Mouse (Mus musculus) mature B cell (primary cell): ENCODE results near the gene Fkbp15.

ENCODE experiments used
- in situ Hi-C: fragments of 300-500 bp; cut with MboI; formaldehyde crosslinking; loops from 2 replicates; pipeline ENCODE4 v1.14.3; 2019

The Fkbp15 gene

DNA sequence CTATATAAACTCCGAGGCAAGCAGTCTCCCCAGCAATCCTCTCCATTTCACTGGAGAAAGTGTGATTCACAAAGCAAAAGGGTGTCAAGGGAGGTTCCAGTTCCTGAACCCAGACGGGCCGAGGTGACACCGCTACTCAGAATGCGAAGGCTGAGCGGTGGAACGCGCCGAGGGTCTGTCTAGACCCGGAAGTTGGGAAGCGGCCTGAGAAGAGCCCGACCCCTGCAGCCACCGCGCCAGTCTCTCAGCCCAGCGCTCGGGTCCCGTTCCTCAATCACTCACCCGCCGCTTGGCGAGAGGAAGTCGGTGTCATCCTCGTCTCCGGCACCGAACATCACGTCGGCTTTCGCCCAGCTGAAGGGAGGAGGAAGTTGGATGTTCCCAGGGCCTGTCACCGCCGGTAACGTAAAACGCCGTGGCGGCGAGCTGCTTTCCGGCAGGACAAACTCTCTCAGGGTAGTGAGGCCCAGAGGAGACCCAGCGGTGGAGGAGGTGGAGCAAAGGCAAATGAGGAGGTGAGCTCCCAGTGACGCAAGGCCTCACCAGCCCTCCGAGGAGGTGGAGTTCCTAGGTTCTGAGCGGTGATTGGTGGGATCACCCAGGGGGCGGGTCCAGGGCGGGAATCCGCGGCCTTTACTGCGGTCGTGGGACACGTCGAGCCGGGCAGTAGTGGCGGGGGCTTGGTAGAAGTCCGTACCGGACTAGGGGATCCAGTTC lies at the start of gene Fkbp15, which contains the start of gene Slc31a1:
Gene Fkbp15, minus strand, starts transcription at position 461 of the 717 bp plus-strand sequence.
Gene Slc31a1, plus strand, starts transcription at position 640 of the 717 bp plus-strand sequence.
- in situ Hi-C loops, result no loop called here

DNA sequence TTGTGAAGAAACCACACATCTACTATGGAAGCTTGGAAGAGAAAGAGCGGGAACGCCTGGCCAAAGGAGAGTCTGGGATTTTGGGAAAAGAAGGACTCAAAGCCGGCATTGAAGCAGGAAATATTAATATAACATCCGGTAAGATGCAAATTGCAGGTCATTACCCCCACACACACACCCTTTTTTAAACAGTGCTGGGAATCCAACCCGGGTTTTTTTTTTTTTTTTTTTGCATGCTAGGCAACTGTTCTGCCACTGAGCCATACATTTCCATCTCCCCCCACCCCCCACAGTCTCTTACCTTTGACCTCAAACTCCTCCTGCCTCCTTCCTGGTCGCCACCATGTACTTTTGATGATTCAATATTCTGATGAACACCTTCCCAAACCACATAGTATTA lies 49.3 kb upstream of the Fkbp15 start:
- in situ Hi-C loops, result no loop called here

DNA sequence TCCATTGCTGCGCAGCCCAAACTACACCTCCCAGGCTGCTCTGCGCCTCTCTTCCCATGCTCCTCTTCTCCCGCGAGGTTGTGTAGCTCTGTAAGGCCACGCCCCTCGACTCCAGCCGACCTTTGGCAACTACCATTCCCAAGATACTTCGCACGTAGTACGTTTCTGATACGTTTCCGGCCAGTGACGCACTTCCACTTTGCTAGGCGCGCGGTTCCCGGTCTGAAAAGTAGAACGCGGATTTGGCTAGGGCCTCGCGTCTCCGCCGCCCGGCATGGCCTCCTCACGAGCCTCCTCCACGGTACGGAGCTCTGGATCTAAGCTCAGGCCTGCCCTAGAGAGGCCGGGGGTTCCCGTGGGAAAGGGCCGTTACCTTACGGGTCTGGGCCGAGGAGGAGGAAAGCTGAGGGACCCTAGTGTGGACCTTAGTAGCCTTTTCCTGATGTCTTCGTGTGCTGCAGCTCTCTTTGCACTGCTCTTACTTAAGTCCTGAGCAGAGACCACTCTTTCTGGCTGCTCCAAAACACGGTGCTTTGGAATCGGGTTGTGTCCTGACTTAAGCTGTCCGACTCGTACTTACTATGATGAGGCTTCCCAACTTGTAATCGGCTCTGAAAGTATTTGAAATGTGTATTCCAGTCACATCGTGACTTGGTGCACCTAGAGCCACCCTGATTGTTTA lies 48.4 kb upstream of the Fkbp15 start, which contains the start of the genes Cdc26 and Prpf4:
Gene Cdc26, minus strand, starts transcription at position 42 of the 682 bp plus-strand sequence.
Gene Prpf4, plus strand, starts transcription at position 197 of the 682 bp plus-strand sequence.
- in situ Hi-C loops, result no loop called here

DNA sequence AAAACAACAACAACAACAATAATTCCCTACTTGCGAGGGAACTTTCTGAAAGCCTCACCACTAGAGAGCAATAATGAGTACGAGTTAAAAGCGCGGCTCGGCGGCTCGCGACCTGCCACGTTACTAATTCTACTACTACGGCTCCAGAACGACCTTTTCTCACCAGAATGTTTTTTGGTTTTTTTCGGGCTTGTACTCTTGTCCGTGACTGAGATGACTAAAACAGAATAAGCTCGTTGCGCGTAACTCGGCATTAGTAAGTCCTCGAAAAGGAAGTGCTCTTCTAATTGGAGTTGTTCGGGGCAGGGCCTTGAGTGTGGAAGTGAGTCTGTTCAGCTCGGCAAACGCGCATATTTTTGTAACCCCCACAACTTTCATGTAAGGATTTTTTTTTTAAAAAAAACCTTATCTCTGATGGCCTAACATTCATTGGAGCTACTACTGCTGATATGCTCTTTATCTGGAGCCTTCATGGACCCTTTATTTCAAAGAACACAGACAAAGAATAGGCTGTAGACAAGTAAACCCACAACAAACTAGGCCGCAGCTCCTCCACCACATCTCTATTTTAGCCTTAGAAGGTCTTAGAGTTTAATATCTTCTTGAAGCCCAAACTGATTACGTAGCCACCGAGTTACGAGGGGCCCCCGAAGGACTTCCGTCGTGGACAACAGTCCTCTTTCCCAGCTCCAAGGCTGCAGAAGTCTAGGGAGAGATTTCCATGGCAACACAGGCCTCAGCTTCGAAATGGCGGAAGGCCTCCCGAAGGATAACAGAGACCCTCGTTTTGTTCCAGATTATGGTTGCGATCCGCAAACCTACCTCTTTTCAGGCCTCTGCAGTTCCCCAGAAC lies 47.6 kb upstream of the Fkbp15 start:
- in situ Hi-C loops, result no loop called here

DNA sequence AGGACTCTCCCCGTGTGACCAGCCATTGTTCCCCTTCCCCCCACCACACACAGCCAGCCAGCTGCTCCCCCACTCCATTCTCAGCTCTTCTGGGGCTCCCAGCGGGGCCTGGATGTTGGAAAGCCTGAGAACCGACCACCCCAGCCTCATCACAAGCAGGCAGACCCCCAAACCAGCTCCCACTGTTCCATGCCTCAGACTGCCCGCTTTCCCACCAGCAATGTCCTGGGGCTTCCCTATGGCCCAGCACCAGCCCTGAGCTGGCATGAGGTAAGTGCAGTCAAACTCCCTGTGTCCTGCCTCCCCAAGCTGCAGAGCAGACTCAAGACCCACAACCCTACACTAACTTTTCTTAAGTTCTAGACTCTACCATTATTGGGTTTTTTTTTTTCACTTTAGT lies 45.8 kb upstream of the Fkbp15 start:
- in situ Hi-C loops, result no loop called here

DNA sequence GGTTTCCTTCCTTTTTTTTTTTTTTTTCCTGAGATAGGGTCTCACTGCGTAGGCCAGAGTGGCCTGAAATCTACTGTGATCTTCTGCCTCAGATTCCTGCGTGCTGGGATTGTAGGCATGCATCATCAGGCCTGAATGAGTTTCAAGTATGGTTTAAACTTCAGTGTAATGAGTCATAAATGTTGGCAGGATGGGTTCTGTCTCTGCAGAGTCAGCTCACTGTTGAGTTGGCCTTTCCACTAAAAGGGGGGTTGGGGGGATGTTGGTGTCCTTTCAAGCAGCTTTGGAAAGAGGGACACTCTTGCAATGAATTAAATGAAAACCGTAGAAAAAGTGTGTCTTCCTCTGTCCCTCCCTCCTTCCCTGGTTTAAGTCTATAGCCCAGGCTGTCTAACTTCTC lies 38.6 kb upstream of the Fkbp15 start:
- in situ Hi-C loops, result no loop called here

DNA sequence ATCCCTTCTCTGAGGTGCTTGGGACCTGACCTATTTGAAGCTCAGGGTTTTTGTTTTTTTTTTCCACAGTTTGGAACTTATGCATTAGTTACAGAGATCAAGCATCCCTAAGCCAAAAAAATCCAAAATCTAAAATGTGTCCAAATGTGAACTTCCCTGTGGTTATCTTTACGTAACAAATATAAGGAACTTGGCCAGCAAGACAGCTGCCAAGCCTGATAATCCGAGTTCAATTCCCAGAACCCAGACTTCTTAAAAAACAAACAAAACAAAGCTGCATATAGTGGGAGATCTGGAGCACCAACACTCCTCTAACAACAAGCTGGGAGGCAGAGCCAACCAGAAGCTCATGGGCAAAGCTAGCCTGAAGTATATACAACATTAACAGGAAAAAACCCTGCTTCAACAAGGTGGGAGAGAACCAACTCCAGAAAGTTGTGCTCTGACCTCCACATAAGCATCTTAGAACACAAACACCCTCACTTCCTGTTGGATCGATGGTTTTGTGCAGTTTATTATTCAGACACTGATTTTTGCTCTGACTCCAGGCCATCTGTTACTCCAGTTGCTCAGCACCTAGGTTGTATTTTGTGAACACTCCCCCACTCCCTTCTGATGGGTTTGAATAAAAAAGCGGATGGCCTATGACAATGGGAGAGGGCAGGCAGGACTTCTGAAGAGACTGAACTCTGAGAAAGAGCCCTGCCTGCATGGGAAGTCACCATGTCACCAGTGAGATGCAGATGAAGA lies 37.4 kb upstream of the Fkbp15 start:
- in situ Hi-C loops, result no loop called here

DNA sequence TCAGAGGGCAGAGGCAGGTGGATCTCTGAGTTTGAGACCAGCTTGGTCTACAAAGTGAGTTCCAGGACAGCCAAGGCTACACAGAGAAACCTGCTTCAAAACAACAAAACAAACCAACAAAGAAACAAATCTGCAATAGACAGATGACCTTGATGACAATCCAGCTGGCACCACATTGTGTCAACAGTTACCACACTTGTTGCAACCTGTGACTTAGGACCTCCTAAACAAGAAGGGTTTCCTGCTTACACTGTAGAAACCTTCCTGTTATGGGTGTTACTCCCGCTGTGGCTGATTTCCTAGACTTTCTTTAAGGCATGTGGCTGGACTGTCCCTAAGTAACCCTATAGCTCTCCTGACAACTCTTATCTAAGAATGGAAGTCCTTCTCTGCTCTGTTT lies 35.5 kb upstream of the Fkbp15 start:
- in situ Hi-C loops, result no loop called here

DNA sequence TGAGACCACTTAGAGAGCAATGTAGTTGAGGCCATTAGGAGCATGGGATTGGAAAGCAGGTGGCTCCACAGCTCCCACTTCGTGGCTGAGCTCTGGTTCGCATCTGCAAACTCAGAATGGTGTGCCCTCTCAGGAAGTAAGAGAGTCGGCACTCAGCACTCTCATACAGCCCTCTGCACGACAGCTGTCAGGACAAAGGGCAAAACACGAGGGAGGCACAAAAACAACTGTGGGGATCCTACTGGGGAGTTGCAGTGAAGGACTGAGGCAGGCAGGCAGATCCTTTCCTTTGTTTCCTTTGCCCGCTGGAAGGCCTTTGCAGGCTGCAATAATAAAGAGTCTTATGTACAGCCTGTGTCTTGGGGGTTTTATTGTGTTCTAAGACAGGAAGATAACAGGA lies 33.1 kb upstream of the Fkbp15 start:
- in situ Hi-C loops, result no loop called here

DNA sequence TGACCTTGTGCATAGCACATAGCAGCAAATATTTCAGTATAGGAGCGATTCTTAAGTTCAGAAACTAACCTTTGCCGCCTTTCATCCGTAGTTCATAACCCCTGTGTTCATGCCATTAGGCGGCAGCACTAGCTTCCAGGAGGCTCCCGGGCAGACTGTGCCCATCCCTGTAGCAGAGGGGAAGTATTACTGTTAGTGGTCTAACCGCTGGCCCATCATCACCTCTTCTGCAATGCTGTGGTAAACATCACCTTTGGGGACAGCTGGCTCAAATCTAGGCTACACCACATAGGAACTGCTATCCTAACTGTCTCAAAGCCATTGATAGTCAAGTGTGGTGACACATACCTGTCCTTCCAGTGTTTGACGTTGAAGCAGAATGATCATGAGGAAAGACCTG lies 31.5 kb upstream of the Fkbp15 start:
- in situ Hi-C loops, result no loop called here

DNA sequence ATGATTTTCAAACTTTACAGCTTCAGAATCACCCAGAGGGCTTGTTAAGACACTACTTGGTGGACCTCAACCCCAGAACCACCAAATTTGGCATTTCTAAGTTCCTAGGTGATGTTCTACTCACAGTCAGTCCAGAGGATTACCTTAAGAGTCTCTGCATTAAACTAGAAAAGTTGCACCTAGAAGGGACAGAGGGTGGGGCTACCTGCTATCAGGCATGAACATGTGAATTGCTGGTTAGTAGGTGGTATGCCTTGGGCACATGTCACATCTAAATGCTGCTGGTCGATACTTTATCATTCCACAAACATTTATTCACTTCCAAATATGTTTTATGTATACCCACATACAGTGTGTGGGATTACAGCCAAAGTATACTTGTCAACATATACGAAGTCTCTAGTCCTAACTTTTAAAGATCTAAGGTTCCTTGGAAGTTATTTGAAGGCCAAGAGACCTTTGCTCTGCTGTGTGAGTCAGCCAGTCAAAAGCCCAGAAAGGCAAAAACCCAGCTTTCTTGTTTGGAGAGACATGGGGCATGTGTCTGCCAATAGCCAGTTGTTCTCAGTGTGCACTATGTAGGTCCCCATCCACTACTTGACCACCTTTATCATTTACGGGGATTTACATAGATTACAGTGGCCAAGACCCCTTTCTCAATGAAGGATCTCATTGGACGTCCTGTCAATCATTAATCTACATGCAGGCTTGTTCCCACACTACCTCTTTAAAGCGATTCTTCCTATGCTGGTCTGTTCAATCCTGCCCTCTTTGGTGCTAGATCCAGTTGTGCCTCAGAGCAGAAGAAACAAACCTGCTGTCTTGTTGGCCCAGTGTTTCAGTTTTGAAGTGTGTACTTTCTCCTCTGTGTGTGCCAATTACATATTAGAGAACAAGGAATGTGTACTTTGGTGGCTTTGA lies 29.5 kb upstream of the Fkbp15 start:
- in situ Hi-C loops, result no loop called here

DNA sequence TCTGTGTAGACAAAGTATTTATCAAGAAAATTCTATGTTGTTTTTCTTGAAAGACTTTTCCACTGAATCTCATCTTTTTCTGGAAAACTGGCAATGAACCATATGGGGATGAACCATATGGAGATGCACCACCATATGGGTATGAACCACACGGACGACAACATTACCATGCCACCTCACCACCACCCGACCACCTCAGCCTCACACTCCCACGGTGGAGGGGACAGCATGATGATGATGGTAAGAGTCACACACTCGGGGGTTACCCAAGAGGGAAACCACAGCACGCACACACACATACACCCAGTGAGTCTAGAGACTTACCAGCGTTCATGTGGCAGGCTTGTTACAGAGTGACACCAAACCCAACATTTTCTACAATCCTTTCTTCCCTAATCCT lies 25.1 kb upstream of the Fkbp15 start:
- in situ Hi-C loops, result no loop called here

DNA sequence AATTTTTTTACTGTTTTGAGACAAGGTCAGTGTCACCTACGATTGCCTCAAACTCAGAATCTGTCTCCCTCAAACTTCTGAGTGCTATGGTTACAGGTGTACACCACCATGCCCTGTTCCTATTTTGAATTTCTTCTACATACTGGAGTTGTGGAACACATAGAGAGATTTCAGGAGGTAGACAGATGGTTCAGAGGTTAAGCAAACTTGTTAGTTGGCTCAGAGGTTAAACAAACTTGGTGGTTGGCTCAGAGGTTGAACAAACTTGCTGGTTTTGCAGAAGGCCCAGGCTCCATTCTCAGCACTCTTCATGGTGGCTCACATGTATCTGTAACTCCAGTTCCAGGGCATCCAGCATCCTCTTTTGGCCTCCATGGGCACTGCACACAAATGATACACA lies 23.8 kb upstream of the Fkbp15 start:
- in situ Hi-C loops, result no loop called here

DNA sequence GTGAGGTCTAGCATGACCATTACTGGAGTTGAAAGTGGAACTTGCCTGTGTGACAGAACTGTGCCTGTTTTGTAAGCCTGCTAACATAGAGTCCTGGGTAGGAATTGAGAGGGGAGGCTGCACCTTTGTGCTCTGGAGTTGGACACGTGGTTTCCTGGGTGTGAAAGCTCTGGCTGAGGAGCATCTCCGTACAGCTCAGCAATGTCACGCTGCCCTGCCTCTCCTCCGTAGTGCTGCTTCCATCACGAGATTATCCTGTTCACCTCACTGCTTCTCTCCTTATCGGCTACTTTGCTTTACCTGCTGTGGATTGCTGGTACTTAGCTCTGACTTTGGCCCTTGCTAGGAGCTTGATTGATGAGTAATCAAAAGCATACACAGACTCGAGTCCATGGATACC lies 23.4 kb upstream of the Fkbp15 start:
- in situ Hi-C loops, result no loop called here

DNA sequence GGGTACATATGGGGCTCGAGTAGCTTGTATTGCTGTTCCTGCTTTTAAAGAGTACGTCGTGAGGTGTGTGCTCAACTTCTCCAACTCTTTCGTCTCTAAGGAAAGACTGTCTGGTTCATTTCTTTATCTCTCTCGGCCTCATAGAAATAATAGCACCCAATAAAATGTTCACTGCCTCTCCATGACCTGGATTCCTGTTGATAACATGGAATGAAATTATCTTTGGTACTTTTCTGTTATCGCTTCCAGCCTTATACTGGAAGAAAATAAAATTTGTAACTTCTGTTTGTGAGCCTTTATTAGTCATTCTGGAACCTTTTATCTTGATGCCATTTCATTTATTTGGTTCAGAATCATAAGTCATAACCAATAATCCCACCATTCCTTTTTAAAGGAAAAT lies 22.9 kb upstream of the Fkbp15 start:
- in situ Hi-C loops, result no loop called here

DNA sequence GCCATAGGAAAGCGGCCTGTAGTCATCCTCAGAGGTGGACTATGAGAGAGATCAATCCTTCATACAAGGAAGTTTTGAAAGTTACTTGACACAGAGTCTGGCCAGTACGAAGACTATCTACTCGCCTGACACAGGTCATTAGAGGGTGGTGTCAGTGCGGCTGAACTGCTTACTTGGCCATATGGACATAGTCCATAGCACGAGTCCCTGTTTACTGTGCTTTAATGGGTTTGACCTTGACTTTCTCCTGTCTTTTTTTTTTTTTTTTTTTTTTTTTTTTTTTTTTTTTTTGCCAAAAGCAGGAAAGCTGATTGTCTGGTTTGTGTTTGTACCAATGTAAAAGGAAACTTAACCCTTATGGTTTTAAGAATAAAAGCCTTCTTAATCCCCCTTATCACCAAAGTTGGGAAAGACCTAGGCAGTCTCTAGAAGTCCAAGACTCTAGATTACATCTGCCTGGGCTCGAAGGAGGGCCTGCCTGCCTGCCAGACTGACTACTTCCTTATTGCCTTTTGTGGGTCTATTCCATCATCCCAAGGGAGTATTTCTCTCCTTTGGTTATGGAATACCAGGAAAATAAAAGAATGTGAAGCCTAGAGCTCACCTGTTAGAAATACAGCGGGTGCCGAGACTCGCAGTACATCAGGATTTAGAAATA lies 19.5 kb upstream of the Fkbp15 start:
- in situ Hi-C loops, result no loop called here

DNA sequence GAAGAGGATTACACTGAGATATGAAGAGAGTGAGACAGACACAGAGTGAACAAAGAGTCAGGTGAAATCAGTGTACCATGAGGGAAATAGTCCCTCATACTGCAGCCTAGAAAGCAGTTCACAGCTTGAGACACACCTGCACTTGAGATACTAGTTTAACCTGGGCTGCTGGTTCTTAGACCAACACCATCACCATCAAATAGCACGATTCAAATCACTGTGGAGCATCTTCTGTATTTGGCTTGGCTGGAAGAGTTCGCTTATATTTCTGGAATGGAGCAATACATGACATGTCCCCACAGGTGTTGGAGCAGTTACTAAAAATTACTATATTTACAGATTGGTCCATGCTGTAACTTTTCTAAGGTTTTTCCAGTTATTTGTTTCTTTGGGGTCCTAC lies 15.8 kb upstream of the Fkbp15 start:
- in situ Hi-C loops, result no loop called here

DNA sequence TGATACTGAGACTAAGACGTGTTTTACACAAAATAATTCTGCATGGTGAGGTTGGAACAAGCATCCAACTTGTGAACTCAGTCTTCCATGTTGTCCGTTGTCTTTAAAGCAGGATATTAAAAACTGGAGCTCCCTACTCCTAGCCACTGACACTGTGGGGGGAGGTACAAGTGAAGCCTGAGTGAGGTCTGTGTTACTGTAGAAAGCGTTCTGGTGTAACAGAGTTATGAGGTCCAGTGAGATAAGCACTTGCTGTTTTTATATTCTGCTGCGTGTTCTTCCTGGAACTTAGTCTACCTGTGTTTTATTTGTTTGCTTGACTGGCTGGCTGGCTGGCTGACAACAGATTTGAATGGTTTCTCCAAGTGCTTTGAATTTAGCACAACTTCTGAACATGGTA lies 14.0 kb upstream of the Fkbp15 start:
- in situ Hi-C loops, result no loop called here

DNA sequence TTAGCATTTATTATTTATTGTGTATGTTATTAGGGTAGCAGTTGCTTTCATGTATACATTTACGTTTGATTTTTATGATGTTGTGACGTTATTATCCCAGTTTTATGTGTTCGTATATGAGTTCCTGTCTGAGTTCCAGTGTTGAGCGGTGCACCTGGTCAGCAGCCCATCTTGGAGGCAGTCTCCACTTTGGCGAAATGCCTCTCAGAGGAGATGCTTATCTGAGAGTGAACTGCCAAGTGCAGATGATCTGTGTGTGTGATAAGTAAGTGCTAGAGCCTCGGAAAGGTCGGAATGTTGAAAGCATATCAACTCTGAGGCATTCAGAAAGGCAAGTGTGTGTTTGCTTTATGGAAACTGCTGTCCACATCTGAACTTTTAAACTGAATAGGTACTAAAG lies 13.3 kb upstream of the Fkbp15 start:
- in situ Hi-C loops, result no loop called here
